Mouse (Mus musculus) megakaryocyte-erythroid progenitor cell, adult 5-6 weeks (primary cell): ENCODE results near the gene Lhx2. TPM values are rescaled to one million over a fixed set of nuclear protein-coding genes. Genes with fewer than 3 reads are reported as not detected.

Experiments used
- ATAC-seq: replicated peaks from 2 replicates; pipeline ENCODE4 v1.8.0; 2016; ENCODE audit warnings: mild to moderate bottlenecking, inconsistent platforms; ENCODE audit not compliant: severe bottlenecking, poor library complexity, low FRiP score, low TSS enrichment
- total RNA-seq, 2 experiments: library from RNA; stranded (forward) in 1 of 2; stranded (reverse) in 1 of 2; fragments of 200-1000, 215-1000 nt in 1 of 2; fragments of >200 nt in 1 of 2; fragmentation: Nextera tagmentation in 1 of 2; gene quantifications; 2 replicates each; pipeline ENCODE4 v1.2.3; 2014 to 2017

The Lhx2 gene
- total RNA-seq, 2 experiments from 2014 or later = not detected

- ATAC-seq = no peak
Observed at GRCm38 (mm10) chr2:38344727-38345126, 5.6 kb downstream of the Lhx2 start.

- no peak for ATAC-seq
Observed at GRCm38 (mm10) chr2:38346417-38346816, 7.3 kb downstream of the Lhx2 start.

GRCm38 (mm10) chr2:38346881-38347764 lies 8.0 kb downstream of the Lhx2 start:
- ATAC-seq = no peak

- ATAC-seq = no peak
Observed at GRCm38 (mm10) chr2:38347811-38348551, 8.9 kb downstream of the Lhx2 start.

GRCm38 (mm10) chr2:38348660-38349420 lies 9.8 kb downstream of the Lhx2 start:
- ATAC-seq = no peak

- ATAC-seq = no peak
Observed at GRCm38 (mm10) chr2:38349447-38350350, 10.6 kb downstream of the Lhx2 start.

GRCm38 (mm10) chr2:38350386-38350785 lies 11.3 kb downstream of the Lhx2 start:
- ATAC-seq = no peak

GRCm38 (mm10) chr2:38350796-38351195 lies 11.7 kb downstream of the Lhx2 start:
- peak; percentile 69 for ATAC-seq

- no peak for ATAC-seq
Observed at GRCm38 (mm10) chr2:38351641-38352320, 12.7 kb downstream of the Lhx2 start.

- ATAC-seq = no peak
Observed at GRCm38 (mm10) chr2:38352321-38353007, 13.4 kb downstream of the Lhx2 start.

GRCm38 (mm10) chr2:38353008-38353379 lies 13.9 kb downstream of the Lhx2 start:
- no peak for ATAC-seq

- no peak for ATAC-seq
Observed at GRCm38 (mm10) chr2:38353664-38354063, 14.6 kb downstream of the Lhx2 start.

- ATAC-seq = no peak
Observed at GRCm38 (mm10) chr2:38354179-38354716, 15.2 kb downstream of the Lhx2 start.

GRCm38 (mm10) chr2:38354717-38355510 lies 15.8 kb downstream of the Lhx2 start:
- no peak for ATAC-seq

- no peak for ATAC-seq
Observed at GRCm38 (mm10) chr2:38355731-38356427, 16.8 kb downstream of the Lhx2 start.
